Mouse (Mus musculus) olfactory bulb, adult 2 months (tissue): Measurements from ENCODE around the gene Eif2ak4.

Experiments
- CTCF ChIP-seq: fragments of 200-500 bp; IDR thresholded peaks from 2 replicates; pipeline ENCODE4 v1.5.1; 2012; ENCODE audit warnings: low read depth, mild to moderate bottlenecking, low read length, moderate library complexity; ENCODE audit not compliant: insufficient read depth
- POLR2A ChIP-seq: fragments of 200-500 bp; IDR thresholded peaks from 2 replicates; pipeline ENCODE4 v1.6.1; 2012; ENCODE audit warnings: mild to moderate bottlenecking, low read depth, low read length, moderate library complexity; ENCODE audit not compliant: insufficient read depth

- TF ChIP-seq POLR2A (no peak), CTCF (no peak)
These were observed 33.5 kb downstream of the Eif2ak4 start for GRCm38 (mm10) chr2:118421951-118422350.
